Mouse (Mus musculus): ENCODE results near the gene Ap2a2.

DNA sequence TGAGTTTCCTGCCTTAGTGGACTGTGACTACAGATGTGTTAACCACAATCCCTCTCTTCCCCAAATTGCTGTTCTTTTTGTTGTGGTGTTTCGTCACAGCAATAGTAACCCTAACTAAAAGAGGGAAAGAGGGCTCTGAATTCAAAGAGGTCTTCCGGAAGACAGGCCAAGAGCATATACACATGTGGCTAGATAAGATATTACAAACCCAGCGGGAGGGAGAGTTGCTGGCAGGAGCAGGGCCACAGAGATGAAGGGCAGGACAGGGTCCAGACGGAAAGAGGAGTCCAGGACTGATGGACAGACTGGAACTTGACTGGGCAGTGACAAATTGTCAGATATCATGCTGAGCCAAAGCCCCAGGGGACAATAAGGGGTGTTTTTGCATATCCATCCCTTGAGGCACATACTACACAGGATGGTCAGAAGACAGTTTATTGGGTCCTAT is 3.6 kb upstream of the Ap2a2 start:
- TF ChIP-seq CTCF (IDR thresholded peaks at IDR 0.05) (no peak), EP300 (IDR thresholded peaks at IDR 0.05; ENCODE audit: insufficient read depth, low read depth, low read length) (no peak), POLR2A (IDR thresholded peaks at IDR 0.05; ENCODE audit: insufficient read depth, low read depth, low read length) (no peak)

Data from heart, adult 2 months (tissue).